Mouse (Mus musculus) testis, adult 2 months (tissue): ENCODE results near the gene Serpinb1c.
"Not testable (repeated sequence)": the region's sequence is repeated elsewhere in the genome, so short reads cannot be mapped to it uniquely, and the experiment has no call there.

Experiments used
- CTCF ChIP-seq: fragments of 200-500 bp; IDR thresholded peaks from 2 replicates; pipeline ENCODE4 v1.5.1; 2012; ENCODE audit warnings: low read depth, mild to moderate bottlenecking, inconsistent platforms, low read length, moderate library complexity; ENCODE audit not compliant: control insufficient read depth, insufficient read depth, insufficient replicate concordance
- POLR2A ChIP-seq: fragments of 200-500 bp; IDR thresholded peaks from 2 replicates; pipeline ENCODE4 v1.6.1; 2012; ENCODE audit warnings: low read depth, mild to moderate bottlenecking, inconsistent platforms, low read length, moderate library complexity; ENCODE audit not compliant: control insufficient read depth

DNA sequence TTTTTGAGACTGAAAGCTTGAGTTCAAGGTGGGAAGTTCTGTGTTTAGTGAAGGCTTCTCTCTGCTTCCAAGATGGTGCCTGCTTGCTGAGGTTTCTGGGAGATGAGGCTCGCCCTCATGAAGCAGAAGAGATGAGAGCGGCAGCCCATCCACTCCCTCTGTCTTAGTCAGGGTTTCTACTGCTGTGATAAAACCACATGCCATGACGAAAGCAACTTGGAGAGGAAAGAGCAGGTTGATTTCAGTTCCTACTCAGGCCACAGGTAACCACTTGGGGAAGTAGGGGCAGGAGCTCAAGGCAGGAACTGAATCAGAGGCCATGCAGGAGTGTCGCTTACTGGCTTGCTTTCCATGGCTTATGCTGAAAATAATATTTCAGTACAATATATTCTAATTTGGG is 29.8 kb downstream of the Serpinb1c start:
- not testable (repeated sequence) for TF ChIP-seq POLR2A, CTCF
